Mouse (Mus musculus) neural tube, embryonic 13.5 days (tissue): ENCODE measurements around the gene Lamtor2. TPM values are rescaled to one million over a fixed set of nuclear protein-coding genes. Genes with fewer than 3 reads are reported as not detected.

Experiments
- ATAC-seq: fragments of 200-750 bp; cut with Nextera tagmentation; 2 replicates; pipeline ENCODE4 v1.8.0; 2017; ENCODE audit warnings: low read depth, mild to moderate bottlenecking, moderate TSS enrichment, moderate library complexity
- H3K27ac ChIP-seq: fragments of 300-500 bp; sonication (generic); replicated peaks from 2 replicates; pipeline ENCODE4 v1.5.1; 2015; ENCODE audit warnings: moderate library complexity, mild to moderate bottlenecking, inconsistent platforms
- H3K27me3 ChIP-seq: fragments of 300-500 bp; sonication (generic); 2 replicates; pipeline ENCODE4 v1.6.1; 2015; ENCODE audit warnings: mild to moderate bottlenecking, inconsistent platforms
- H3K36me3 ChIP-seq: fragments of 300-500 bp; sonication (generic); 2 replicates; pipeline ENCODE4 v1.6.1; 2015; ENCODE audit warnings: mild to moderate bottlenecking, inconsistent platforms
- H3K4me1 ChIP-seq: fragments of 300-500 bp; sonication (generic); replicated peaks from 2 replicates; pipeline ENCODE4 v1.6.1; 2015; ENCODE audit warnings: inconsistent platforms
- H3K4me2 ChIP-seq: fragments of 300-500 bp; sonication (generic); 2 replicates; pipeline ENCODE4 v1.6.1; 2015; ENCODE audit warnings: inconsistent platforms, mild to moderate bottlenecking, moderate library complexity
- H3K4me3 ChIP-seq: fragments of 300-500 bp; sonication (generic); 2 replicates; pipeline ENCODE4 v1.5.1; 2015; ENCODE audit warnings: mild to moderate bottlenecking, inconsistent platforms
- H3K9ac ChIP-seq: fragments of 300-500 bp; sonication (generic); 2 replicates; pipeline ENCODE4 v1.6.1; 2015; ENCODE audit warnings: moderate library complexity, mild to moderate bottlenecking, inconsistent platforms
- H3K9me3 ChIP-seq: fragments of 300-500 bp; sonication (generic); 2 replicates; pipeline ENCODE4 v1.6.1; 2016; ENCODE audit warnings: inconsistent platforms
- WGBS: fragments of 180-500 bp; shearing (Covaris S2); methylation state at CpG from one replicate; pipeline ENCODE4 v1.1.7; 2015; 5-methylcytosine and 5-hydroxymethylcytosine counted together
- microRNA counts: library from miRNA; unstranded; fragments of <30 nt; microRNA quantifications from one replicate; lab custom pipeline; 2016
- microRNA-seq: library from miRNA; unstranded; fragments of <30 nt; microRNA quantifications from one replicate; pipeline ENCODE4, GENCODE M21; 2016
- polyA plus RNA-seq: library from polyadenylated mRNA; unstranded; fragments of >200 nt; fragmentation: Nextera tagmentation; extraction: Ambion mirVana; gene quantifications from 2 replicates; pipeline ENCODE4 v1.2.1, GENCODE M21; 2015

Lamtor2 gene
- polyA plus RNA-seq, 1 experiment from 2014 or later, result 170 TPM

GRCm38 (mm10) chr3:88503881-88504746 is 48.8 kb downstream of the Lamtor2 start:
- 49% methylated on average over 8 of the region's 8 CpGs for WGBS
- Histone ChIP-seq H3K9ac (no peak overlapping the region), H3K36me3 (no peaks in the 10 kb centered on the region), H3K4me3 (no peak overlapping the region), H3K4me2 (peak overlapping the region; percentile 98), H3K4me1 (peaks cover 32% of the 10 kb centered on the region), H3K27me3 (peaks cover 28% of the 10 kb centered on the region), H3K27ac (no peak overlapping the region), H3K9me3 (no peaks in the 10 kb centered on the region)
- ATAC-seq, result no peak

DNA sequence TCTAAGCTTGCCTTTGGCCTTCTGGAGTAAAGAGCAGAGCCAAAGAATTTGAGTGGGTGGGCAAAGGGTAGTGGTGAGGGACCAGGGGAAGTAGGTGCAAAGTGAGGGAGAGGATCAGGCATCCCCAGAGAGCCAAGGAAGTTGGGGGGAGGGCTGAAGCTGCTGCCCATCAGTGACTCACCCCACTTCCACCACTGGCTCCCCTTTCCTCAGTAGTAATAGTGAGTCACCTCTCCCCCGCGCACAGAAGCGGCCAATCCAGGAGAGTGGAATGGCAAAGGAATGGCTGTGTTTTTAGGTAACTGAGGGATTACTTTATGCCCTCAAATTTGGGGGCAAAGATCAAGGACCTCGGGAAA is 49.4 kb downstream of the Lamtor2 start:
- H3K4me1 ChIP-seq, result peaks cover 32% of the 10 kb centered on the region
- H3K27me3 ChIP-seq, result peaks cover 28% of the 10 kb centered on the region
- H3K4me2 ChIP-seq, result peak overlapping the region; percentile 98
- peak overlapping the region; percentile 88; the same call in 1 of the 2 replicates for H3K9ac ChIP-seq
- H3K4me3 ChIP-seq, result peak overlapping the region; percentile 81
- 21% methylated on average over 4 of the region's 4 CpGs for WGBS
- ATAC-seq, result 0 out of 2 replicates have a peak, but pooled peaks have one; percentile 21
- no peaks in the 10 kb centered on the region for H3K9me3 ChIP-seq
- no peaks in the 10 kb centered on the region for H3K36me3 ChIP-seq
- H3K27ac ChIP-seq, result peak overlapping the region; percentile 56; the same call in 1 of the 2 replicates

DNA sequence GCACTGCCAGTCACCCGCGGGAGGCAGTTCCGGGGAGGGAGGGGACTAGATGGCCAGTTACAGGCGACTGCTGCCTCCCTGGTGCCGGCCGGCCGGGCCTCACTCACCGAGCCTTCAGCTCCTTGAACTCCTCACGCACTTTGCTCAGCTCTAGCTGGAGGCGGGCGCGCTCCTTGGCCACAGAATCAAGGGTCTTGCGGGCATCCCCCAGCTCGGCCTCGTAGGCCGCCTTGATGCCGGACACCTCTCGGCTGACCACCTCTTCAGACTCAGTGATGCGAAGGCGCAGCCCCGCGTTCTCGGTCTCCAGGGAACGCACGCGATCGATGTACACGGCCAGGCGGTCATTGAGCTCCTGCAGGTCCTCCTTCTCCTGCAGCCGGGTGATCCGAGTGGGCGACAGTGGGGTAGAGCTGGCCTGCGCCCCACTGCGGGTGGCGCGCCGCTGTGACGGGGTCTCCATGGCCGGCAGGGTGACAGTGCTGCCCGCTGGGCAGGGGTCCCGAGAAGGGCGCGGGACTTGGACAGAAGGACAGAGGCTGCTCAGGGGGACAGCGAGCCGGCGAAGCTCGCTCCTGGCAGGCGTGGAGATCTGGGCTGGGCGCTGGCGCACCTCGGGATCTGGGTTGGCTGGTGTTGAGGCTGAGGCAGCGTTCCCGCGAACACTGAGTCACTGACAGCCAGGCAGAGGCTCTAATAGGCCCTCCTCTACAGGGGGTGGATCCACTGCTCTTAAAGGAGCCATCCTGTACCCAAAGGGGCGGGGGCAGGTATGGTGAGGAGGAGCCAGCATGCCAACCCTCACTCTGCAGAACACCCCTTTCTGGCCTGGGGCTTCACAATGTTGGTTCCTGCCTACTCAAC is 50.0 kb downstream of the Lamtor2 start:
- H3K4me2 ChIP-seq, result peak overlapping the region; percentile 98
- no peaks in the 10 kb centered on the region for H3K36me3 ChIP-seq
- H3K9me3 ChIP-seq, result no peaks in the 10 kb centered on the region
- peak; percentile 91 for ATAC-seq
- peaks cover 32% of the 10 kb centered on the region for H3K4me1 ChIP-seq
- peak overlapping the region; percentile 56; the same call in 1 of the 2 replicates for H3K27ac ChIP-seq
- H3K27me3 ChIP-seq, result peaks cover 28% of the 10 kb centered on the region
- peak overlapping the region; percentile 81 for H3K4me3 ChIP-seq
- under 1% methylated on average over 55 of the region's 55 CpGs for WGBS
- peak overlapping the region; percentile 88 for H3K9ac ChIP-seq

- Histone ChIP-seq H3K27ac (no peak overlapping the region), H3K4me2 (peak overlapping the region; percentile 98), H3K9ac (peak overlapping the region; percentile 88), H3K4me1 (peaks cover 32% of the 10 kb centered on the region), H3K4me3 (peak overlapping the region; percentile 81), H3K27me3 (peaks cover 28% of the 10 kb centered on the region), H3K36me3 (no peaks in the 10 kb centered on the region), H3K9me3 (no peaks in the 10 kb centered on the region)
- WGBS, result 18% methylated on average over 11 of the region's 11 CpGs
- no peak; the same call in 1 of the 2 replicates for ATAC-seq
Measured at GRCm38 (mm10) chr3:88502031-88502571, 50.8 kb downstream of the Lamtor2 start.

- no peak overlapping the region for H3K27ac ChIP-seq
- H3K9me3 ChIP-seq, result no peaks in the 10 kb centered on the region
- WGBS, result 55% methylated on average over 6 of the region's 6 CpGs
- peak overlapping the region; percentile 88; the same call in 1 of the 2 replicates for H3K9ac ChIP-seq
- peak overlapping the region; percentile 81 for H3K4me3 ChIP-seq
- peak overlapping the region; percentile 98 for H3K4me2 ChIP-seq
- H3K27me3 ChIP-seq, result peaks cover 28% of the 10 kb centered on the region
- H3K36me3 ChIP-seq, result no peaks in the 10 kb centered on the region
- H3K4me1 ChIP-seq, result peaks cover 32% of the 10 kb centered on the region
- no peak for ATAC-seq
Measured at GRCm38 (mm10) chr3:88501366-88502030, 51.4 kb downstream of the Lamtor2 start.

DNA sequence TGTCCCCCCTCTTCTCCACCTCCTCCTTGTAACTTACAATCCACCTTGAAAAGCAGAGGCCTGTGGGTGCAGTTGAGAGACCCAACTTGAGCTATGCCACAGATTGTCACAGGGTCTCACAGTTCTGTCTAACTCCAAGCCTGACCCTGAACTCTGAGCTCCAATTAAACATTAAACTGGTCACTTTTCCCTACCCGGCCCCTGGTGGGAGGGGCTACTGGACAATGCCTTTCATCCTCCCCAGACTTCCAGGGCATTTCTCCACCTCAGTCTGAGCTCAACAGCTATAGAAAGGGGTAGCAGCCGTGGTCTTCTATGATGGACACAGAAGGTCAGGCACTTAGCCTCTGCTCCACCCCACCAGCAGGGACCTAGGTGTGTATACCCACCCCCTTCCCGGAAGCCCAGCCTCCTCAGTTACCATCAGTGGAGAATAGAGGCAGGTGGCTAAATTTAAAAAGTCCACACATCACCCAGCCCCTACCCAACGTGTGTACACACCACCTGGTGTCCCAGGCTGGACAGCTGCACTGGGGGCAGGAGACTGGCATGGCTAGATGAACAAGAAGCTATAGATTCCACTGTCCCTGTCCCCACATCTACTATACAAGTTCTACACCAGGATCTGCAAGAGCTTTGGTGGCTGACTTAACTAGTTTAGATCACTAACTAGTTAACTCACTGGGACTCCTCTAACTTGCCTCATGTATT is 52.1 kb downstream of the Lamtor2 start:
- no peak for ATAC-seq
- peak overlapping the region; percentile 98 for H3K4me2 ChIP-seq
- no peak overlapping the region for H3K9ac ChIP-seq
- peaks cover 32% of the 10 kb centered on the region for H3K4me1 ChIP-seq
- peak overlapping the region; percentile 81; the same call in 1 of the 2 replicates for H3K4me3 ChIP-seq
- H3K27ac ChIP-seq, result no peak overlapping the region
- H3K9me3 ChIP-seq, result no peaks in the 10 kb centered on the region
- H3K27me3 ChIP-seq, result peaks cover 28% of the 10 kb centered on the region
- 43% methylated on average over 4 of the region's 4 CpGs for WGBS
- no peaks in the 10 kb centered on the region for H3K36me3 ChIP-seq

DNA sequence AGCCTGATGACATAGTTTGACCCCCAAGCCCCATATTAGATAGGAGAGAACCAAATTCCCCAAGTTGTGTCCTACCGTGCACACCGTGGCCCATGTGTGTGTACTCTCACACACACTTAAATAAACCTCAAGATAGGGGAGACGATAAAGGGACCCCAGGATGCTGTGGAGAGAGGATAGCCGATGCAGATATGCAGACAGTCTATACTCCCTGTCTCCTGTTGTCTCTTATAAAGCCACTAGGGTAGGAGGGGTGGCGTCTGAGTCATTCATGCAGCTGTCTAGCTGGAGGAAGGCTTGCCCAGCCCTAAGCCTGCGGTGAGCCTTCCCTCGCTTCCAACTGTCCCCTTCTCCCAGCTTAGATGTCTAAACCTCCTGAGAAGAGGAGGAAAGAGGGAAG is 52.8 kb downstream of the Lamtor2 start:
- peaks cover 38% of the 10 kb centered on the region for H3K4me1 ChIP-seq
- no peak for ATAC-seq
- H3K27me3 ChIP-seq, result peaks cover 28% of the 10 kb centered on the region
- no peak overlapping the region for H3K9ac ChIP-seq
- H3K27ac ChIP-seq, result no peak overlapping the region
- H3K36me3 ChIP-seq, result no peaks in the 10 kb centered on the region
- no peak overlapping the region for H3K4me3 ChIP-seq
- no peaks in the 10 kb centered on the region for H3K9me3 ChIP-seq
- no peak overlapping the region for H3K4me2 ChIP-seq
- 83% methylated on average over 7 of the region's 7 CpGs for WGBS

MicroRNAs encoded within 50 kb of the gene (microRNA counts, 519-probe panel; counts per million panel counts)
- not detected for microRNA mmu-miR-1905 (lab: Ali Mortazavi, UCI)

Small RNAs within 50 kb of the gene (microRNA-seq; reads per million reads assigned to microRNA genes)
- gene Mir1905, result not detected

Other genes starting within 250 kb of the Lamtor2 start
- 99.6 and 112 TPM in 2 replicates for gene Glmp, start 228.1 kb downstream of the Lamtor2 start, polyA plus RNA-seq
- gene Tmem79, start 216.9 kb downstream of the Lamtor2 start, polyA plus RNA-seq, result 1.5 and 1.7 TPM in 2 replicates
- gene Smg5, start 216.8 kb downstream of the Lamtor2 start, polyA plus RNA-seq, result 57.2 and 66.1 TPM in 2 replicates
- 3.4 and 5.3 TPM in 2 replicates for gene Paqr6, start 188.5 kb downstream of the Lamtor2 start, polyA plus RNA-seq
- gene Bglap3, start 180.3 kb downstream of the Lamtor2 start, polyA plus RNA-seq, result not detected in 2 replicates
- gene Bglap2, start 174.4 kb downstream of the Lamtor2 start, polyA plus RNA-seq, result not detected in 2 replicates
- not detected in 2 replicates for gene Bglap, start 168.6 kb downstream of the Lamtor2 start, polyA plus RNA-seq
- gene Pmf1, start 142.7 kb downstream of the Lamtor2 start, polyA plus RNA-seq, result 31.6 and 33.5 TPM in 2 replicates
- 30.4 and 31.1 TPM in 2 replicates for gene Slc25a44, start 127.9 kb downstream of the Lamtor2 start, polyA plus RNA-seq
- gene Sema4a, start 91.9 kb downstream of the Lamtor2 start, polyA plus RNA-seq, result 19.7 and 21.8 TPM in 2 replicates
- gene Lmna, start 43.1 kb downstream of the Lamtor2 start, polyA plus RNA-seq, result 41.9 and 45.3 TPM in 2 replicates
- gene Mex3a, start 20.7 kb downstream of the Lamtor2 start, polyA plus RNA-seq, result 32.5 and 33.7 TPM in 2 replicates
- gene Rab25, start 4.8 kb downstream of the Lamtor2 start, polyA plus RNA-seq, result not detected in 2 replicates
- gene Ubqln4, start 684 bp upstream of the Lamtor2 start, polyA plus RNA-seq, result 38.4 and 40.6 TPM in 2 replicates
- 157 and 164 TPM in 2 replicates for gene Ssr2, start 22.8 kb upstream of the Lamtor2 start, polyA plus RNA-seq
- 146 and 157 TPM in 2 replicates for gene Arhgef2, start 52.9 kb upstream of the Lamtor2 start, polyA plus RNA-seq
- not detected in 2 replicates for gene Rxfp4, start 100.1 kb upstream of the Lamtor2 start, polyA plus RNA-seq
- 95.0 and 104 TPM in 2 replicates for gene Khdc4, start 132.7 kb upstream of the Lamtor2 start, polyA plus RNA-seq
- gene Rit1, start 163.8 kb upstream of the Lamtor2 start, polyA plus RNA-seq, result 60.7 and 65.0 TPM in 2 replicates
- gene Syt11, start 222.1 kb upstream of the Lamtor2 start, polyA plus RNA-seq, result 234 and 259 TPM in 2 replicates